Mouse (Mus musculus) kidney, adult 2 months (tissue): ENCODE measurements around the gene Rhbdf1. TPM values are rescaled to one million over a fixed set of nuclear protein-coding genes. Genes with fewer than 3 reads are reported as not detected.

Experiments used
- DNase-seq: peaks from one replicate; pipeline ENCODE4 v3.0.0; 2021
- H3K27ac ChIP-seq: fragments of 200-500 bp; 2 replicates; pipeline ENCODE4 v1.5.1; 2012; ENCODE audit warnings: low read depth, low read length, control low read depth, inconsistent platforms; ENCODE audit not compliant: insufficient read depth
- H3K27me3 ChIP-seq: fragments of 200-500 bp; replicated peaks from 2 replicates; pipeline ENCODE4 v1.6.1; 2012; ENCODE audit warnings: mild to moderate bottlenecking, moderate library complexity, low read length, inconsistent platforms; ENCODE audit not compliant: control insufficient read depth, insufficient read depth
- H3K36me3 ChIP-seq: fragments of 200-500 bp; 2 replicates; pipeline ENCODE4 v1.6.1; 2012; ENCODE audit warnings: mild to moderate bottlenecking, moderate library complexity, low read length, inconsistent platforms; ENCODE audit not compliant: control insufficient read depth, insufficient read depth
- H3K4me1 ChIP-seq: fragments of 200-500 bp; 2 replicates; pipeline ENCODE4 v1.6.1; 2011; ENCODE audit warnings: low read length; ENCODE audit not compliant: control insufficient read depth, insufficient read depth
- H3K4me3 ChIP-seq: fragments of 200-500 bp; 2 replicates; pipeline ENCODE4 v1.5.1; 2011; ENCODE audit warnings: mild to moderate bottlenecking, low read depth, low read length, control low read depth; ENCODE audit not compliant: insufficient read depth
- CTCF ChIP-seq: fragments of 200-500 bp; conservative IDR thresholded peaks from 2 replicates; pipeline ENCODE4 v1.5.1; 2011; ENCODE audit warnings: low read depth, mild to moderate bottlenecking, control low read depth, low read length, moderate library complexity, mixed read lengths; ENCODE audit not compliant: insufficient read depth, insufficient read length
- POLR2A ChIP-seq: fragments of 200-500 bp; IDR thresholded peaks from one replicate; pipeline ENCODE4 v1.6.1; 2011; ENCODE audit warnings: low read depth, low read length, control low read depth
- WGBS: fragments of 180-500 bp; shearing (Covaris S2); methylation state at CpG from one replicate; pipeline ENCODE4 v1.1.7; 2018; 5-methylcytosine and 5-hydroxymethylcytosine counted together
- polyA plus RNA-seq: library from polyadenylated mRNA; depleted of rRNA; stranded (reverse); fragments of >200 nt; gene quantifications from 2 replicates; pipeline ENCODE4 v1.2.3, GENCODE M21; 2012

The Rhbdf1 gene
- polyA plus RNA-seq, 1 experiment, result 81.7 TPM

DNA sequence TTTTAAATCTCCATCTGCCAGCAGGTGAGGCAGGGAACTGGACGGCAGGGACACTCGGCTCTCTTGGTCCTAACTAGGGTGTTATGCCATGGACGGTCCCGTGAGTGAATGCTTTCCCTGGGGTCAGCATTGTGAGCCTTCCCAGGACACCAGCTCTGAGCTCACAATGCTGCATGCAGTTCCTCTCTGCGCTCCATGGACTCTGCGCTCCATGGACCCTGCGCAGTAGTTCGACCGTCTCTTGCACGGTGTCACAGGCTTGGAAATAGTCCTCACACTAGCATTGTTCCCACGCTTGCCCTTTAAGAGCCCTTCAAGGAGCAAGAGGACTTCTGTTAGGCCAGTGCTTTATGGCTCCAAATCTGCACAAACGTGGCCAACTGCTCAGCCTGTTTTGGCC is 33.2 kb downstream of the Rhbdf1 start:
- H3K36me3 ChIP-seq, result no peaks in the 10 kb centered on the region
- no peak for TF ChIP-seq CTCF
- TF ChIP-seq POLR2A, result no peak
- 78% methylated on average over 12 of the region's 12 CpGs for WGBS
- no peak overlapping the region for H3K27ac ChIP-seq
- no peaks in the 10 kb centered on the region for H3K27me3 ChIP-seq
- no peak overlapping the region for H3K4me3 ChIP-seq
- H3K4me1 ChIP-seq, result no peaks in the 10 kb centered on the region
- DNase-seq, result no peak

DNA sequence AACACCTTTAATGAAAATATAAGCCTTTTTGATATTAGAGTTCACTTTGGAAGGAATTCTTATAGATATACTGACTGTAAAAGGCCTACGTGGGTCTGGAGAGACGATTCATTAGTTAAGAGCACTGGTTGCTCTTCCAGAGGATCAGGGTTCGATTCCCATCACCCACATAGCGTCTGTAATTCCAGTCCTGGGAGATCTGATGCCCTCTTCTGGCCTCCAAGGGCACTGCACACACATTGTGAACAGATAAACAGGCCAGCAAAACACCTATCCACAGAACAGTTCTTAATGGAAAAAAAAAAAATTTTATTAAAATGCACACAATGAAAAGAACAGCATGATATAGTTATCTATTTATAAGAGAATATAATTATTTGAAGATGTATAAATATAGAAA is 34.8 kb downstream of the Rhbdf1 start:
- Histone ChIP-seq H3K4me3 (no peak overlapping the region), H3K27ac (no peak overlapping the region), H3K36me3 (no peaks in the 10 kb centered on the region), H3K27me3 (no peaks in the 10 kb centered on the region), H3K4me1 (no peaks in the 10 kb centered on the region)
- 96% methylated on average over 4 of the region's 4 CpGs for WGBS
- no peak for DNase-seq
- TF ChIP-seq POLR2A (no peak), CTCF (0 out of 2 replicates have a peak, but pooled peaks have one; percentile 7)

DNA sequence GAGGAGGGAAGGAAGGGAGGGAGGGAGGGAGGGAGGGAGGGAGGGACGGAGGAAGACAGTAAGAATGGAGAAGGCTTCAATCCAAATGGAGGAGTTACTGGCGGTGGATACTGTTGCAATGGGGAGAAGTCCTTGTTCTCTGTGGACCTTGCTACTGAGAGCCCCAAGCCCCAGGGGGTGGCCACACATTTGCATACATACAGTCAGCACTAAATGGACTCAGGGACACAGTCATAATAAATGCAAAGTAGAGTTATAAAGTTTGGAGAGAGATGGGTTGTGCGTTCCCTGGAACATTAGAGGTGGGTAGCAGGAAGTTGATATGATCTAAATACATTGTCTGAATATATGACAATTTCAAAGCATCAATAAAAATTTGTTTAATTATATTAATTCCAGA is 36.1 kb downstream of the Rhbdf1 start:
- 65% methylated on average over 3 of the region's 3 CpGs for WGBS
- H3K36me3 ChIP-seq, result no peaks in the 10 kb centered on the region
- TF ChIP-seq POLR2A (no peak), CTCF (no peak)

DNA sequence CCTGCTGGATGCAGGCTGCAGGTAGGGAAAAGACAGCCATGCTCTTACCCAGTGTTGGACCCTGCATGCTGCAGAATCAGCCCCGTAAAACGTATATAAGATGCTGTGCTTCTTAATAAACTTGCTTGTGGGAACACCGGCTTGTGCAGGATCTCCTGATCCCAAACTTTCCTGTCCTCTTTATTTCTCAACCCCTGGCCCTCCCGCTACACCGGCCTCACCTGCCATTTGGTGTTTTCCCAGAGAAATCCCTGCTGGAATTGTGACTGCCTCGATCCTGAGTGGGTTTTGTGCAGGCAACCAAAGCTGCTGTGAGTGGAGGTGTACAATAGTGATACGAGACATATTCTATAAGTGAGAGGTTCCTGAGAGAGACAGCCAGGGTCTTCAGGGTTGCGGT is 37.6 kb downstream of the Rhbdf1 start:
- Histone ChIP-seq H3K4me3 (no peak overlapping the region), H3K27ac (no peak overlapping the region), H3K4me1 (no peaks in the 10 kb centered on the region), H3K27me3 (no peaks in the 10 kb centered on the region), H3K36me3 (no peaks in the 10 kb centered on the region)
- 89% methylated on average over 8 of the region's 8 CpGs for WGBS
- TF ChIP-seq POLR2A, result no peak
- TF ChIP-seq CTCF, result no peak
- no peak for DNase-seq

More for the DNA sequence above, 36.1 kb downstream of the Rhbdf1 start:
- Histone ChIP-seq H3K4me3 (no peak overlapping the region), H3K27ac (no peak overlapping the region), H3K27me3 (no peaks in the 10 kb centered on the region), H3K4me1 (no peaks in the 10 kb centered on the region)
- DNase-seq, result no peak

DNA sequence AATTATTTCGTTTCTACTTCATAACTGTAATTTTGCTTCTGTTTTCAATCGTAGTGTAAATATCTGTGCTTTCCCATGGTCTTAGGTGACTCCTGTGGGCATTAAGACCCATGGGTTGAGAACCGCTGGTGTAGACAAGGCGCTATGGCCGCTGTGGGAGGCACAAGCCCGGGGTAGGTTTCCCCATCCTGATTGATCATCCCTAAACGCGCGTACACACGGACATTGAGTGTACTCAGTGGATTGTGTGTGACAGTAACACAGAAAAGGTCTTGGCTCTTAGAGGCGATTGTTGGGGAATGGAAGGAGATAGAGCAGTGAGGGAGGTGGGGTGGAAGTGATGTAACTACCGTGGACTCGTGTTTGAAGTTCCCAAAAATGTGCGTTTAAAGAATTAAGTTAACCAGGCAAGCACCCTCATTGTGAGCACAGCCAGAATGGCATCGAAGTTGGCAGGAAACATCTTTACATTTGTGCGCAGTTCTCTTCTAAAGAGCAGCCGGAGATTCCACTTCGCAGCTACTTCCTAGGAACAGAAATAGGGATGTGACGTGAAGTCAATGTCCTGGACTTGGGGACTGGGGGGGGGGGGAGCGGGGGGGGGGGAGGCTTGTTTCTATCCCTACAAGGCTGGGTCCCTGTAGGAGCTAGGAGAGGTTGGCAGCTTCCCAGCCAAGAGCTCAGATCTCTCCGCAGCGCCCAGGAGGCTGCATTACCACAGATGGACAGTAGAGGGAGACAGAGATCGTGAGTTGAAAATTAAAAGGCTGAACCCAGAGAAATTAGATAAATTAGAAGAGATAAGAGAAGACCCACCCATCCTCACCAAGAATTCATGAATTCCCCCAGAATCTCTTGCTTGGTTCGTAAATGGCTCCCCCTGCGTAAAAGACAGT is 39.9 kb downstream of the Rhbdf1 start:
- Histone ChIP-seq H3K36me3 (no peaks in the 10 kb centered on the region), H3K4me1 (no peaks in the 10 kb centered on the region), H3K4me3 (no peak overlapping the region), H3K27ac (no peak overlapping the region), H3K27me3 (no peaks in the 10 kb centered on the region)
- TF ChIP-seq POLR2A (no peak), CTCF (peak; percentile 89)
- WGBS, result 45% methylated on average over 25 of the region's 25 CpGs
- DNase-seq, result peak; percentile 82

DNA sequence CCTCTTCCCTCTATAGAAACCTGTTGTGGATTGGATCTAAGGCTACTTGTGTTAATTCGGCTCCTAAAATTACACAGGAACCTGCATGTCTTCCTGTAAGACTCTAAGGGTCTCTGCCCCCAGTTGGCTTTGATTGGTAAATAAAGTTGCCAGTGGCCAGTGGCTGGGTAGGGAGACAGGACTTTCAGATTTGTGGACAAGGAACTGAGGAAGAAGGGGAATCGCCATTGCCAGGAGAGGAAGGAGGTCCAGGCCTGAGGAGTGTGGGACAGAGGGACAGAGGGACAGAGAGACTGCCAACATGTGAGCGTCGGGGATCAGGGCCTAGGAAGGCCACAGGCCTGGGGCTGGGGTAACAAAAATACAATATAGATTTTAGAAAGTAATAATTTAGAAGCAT is 40.9 kb downstream of the Rhbdf1 start:
- Histone ChIP-seq H3K27me3 (no peaks in the 10 kb centered on the region), H3K4me3 (no peak overlapping the region), H3K36me3 (no peaks in the 10 kb centered on the region), H3K27ac (no peak overlapping the region), H3K4me1 (no peaks in the 10 kb centered on the region)
- DNase-seq, result no peak
- TF ChIP-seq POLR2A (no peak), CTCF (no peak)
- 83% methylated on average over 4 of the region's 4 CpGs for WGBS

DNA sequence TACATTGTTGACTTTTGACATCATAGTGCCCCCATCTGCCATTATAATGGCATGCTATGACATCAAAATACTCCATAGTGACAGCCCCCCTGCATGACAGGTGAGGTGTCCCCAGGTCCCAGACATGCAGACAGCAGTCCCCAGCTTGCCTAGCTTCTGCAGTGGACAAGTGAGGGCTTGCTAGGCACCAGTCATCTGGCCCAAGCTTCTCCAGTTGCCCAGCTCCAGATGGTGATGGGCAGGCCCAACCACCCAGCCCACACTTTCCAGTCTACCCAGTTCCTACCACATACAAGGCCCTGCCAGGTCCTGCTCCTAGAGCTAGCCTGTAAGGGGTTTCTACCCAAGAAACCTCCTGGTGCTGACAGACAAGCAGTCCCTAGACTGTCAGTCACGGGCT is 43.6 kb downstream of the Rhbdf1 start:
- WGBS, result 82% methylated on average over 1 of the region's 1 CpGs
- H3K36me3 ChIP-seq, result no peaks in the 10 kb centered on the region
- no peak overlapping the region for H3K4me3 ChIP-seq
- H3K4me1 ChIP-seq, result no peaks in the 10 kb centered on the region
- H3K27ac ChIP-seq, result no peak overlapping the region
- no peaks in the 10 kb centered on the region for H3K27me3 ChIP-seq
- no peak for DNase-seq
- TF ChIP-seq POLR2A (no peak), CTCF (no peak)
